Mouse (Mus musculus): ENCODE measurements around the gene Prkcd. TPM values are rescaled to one million over a fixed set of nuclear protein-coding genes. Genes with fewer than 3 reads are reported as not detected.
"Not testable (repeated sequence)": the region's sequence is repeated elsewhere in the genome, so short reads cannot be mapped to it uniquely, and the experiment has no call there.

The Prkcd gene
- polyA plus RNA-seq, 1 experiment: 23.6 TPM

DNA sequence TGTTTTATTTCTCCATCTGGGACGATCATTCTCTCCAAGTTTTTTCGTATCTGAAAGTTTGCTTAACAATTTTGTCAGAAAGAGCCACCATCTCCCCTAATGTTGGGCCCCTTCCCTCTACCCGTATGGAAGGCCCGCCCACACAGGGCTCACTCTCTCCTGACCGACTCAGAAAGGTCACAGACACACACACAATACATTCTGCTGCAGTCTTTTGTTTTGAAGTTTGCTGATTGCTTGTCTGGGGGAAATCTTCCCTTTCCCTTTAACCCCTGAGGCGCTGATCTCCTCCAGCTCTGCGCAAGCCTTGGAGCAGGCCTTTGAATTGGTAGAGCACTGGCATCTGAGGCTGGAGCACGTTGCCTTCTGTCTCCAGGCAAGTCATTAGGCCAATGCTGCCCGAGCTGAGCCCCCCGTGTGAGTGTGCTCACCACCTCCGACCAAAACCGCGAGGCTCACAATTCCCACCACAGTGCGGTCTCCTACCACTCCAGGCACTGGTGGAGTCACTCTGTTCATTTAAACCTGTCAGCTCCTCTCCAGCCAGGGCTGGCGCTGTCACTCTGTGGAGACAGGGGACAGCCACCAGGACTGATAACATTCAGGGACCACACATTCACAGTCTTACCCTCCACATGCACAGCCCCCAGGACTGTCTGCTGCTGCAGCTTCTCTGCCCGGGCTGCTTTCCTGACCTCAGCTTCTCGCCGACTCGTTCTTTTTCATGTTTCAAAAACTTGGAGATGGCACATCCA, 41.3 kb downstream of the Prkcd start:
- Histone ChIP-seq H3K36me3 (ENCODE audit: control insufficient read depth, insufficient read depth) (no peaks in the 10 kb centered on the region), H3ac (ENCODE audit: control insufficient read depth, insufficient read length) (no peak overlapping the region), H3K27me3 (ENCODE audit: control insufficient read depth, insufficient read depth, insufficient read length) (no peaks in the 10 kb centered on the region), H3K79me2 (ENCODE audit: control insufficient read depth, insufficient read depth) (no peaks in the 10 kb centered on the region), H3K4me2 (ENCODE audit: low read depth) (no peak overlapping the region), H3K4me3 (no peak overlapping the region)
- TF ChIP-seq MYOD1 (IDR thresholded peaks at IDR 0.05; ENCODE audit: control insufficient read depth in 1 of 3, insufficient read length in 2 of 3, low read depth in 2 of 3): no peak

DNA sequence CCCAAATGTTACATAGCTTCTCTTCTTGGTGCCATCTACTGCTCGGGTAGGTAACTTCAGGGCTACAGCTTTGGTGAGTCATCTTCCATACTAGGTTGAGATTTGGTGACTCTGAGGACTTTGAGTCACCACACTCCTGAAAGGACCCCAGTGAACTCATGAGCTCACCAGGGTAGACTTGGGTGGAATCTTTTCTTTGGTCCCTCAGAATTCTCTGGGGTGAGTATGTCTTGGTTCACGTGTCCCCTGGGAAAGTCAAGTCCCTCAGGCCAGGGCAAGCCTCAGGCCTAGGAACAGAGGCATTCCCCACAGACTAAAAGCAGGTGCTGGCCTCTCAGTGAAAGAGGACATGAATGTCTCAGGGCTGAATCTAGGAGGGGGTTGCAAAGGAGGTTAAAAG, 41.9 kb downstream of the Prkcd start:
- Histone ChIP-seq H3K27me3 (ENCODE audit: control insufficient read depth, insufficient read depth, insufficient read length) (no peaks in the 10 kb centered on the region), H3K4me3 (no peak overlapping the region), H3K4me2 (ENCODE audit: low read depth) (no peak overlapping the region), H3K79me2 (ENCODE audit: control insufficient read depth, insufficient read depth) (no peaks in the 10 kb centered on the region), H3K36me3 (ENCODE audit: control insufficient read depth, insufficient read depth) (no peaks in the 10 kb centered on the region), H3ac (ENCODE audit: control insufficient read depth, insufficient read length) (no peak overlapping the region)
- TF ChIP-seq E2F4 (IDR thresholded peaks at IDR 0.05; ENCODE audit: insufficient read depth) (no peak), POLR2A (IDR thresholded peaks at IDR 0.05; ENCODE audit: insufficient read length, low read depth) (no peak), MAX (IDR thresholded peaks at IDR 0.05; ENCODE audit: low read depth) (no peak), MYOD1 (IDR thresholded peaks at IDR 0.05; ENCODE audit: control insufficient read depth in 1 of 3, insufficient read length in 2 of 3, low read depth in 2 of 3) (no peak), TCF3 (IDR thresholded peaks at IDR 0.05; ENCODE audit: insufficient read length, low read depth) (no peak), CEBPB (IDR thresholded peaks at IDR 0.05; ENCODE audit: insufficient read depth, poor library complexity, severe bottlenecking) (no peak), SRF (IDR thresholded peaks at IDR 0.05; ENCODE audit: control insufficient read depth, insufficient read length, low read depth) (no peak), POLR2AphosphoS2 (IDR thresholded peaks at IDR 0.05; ENCODE audit: insufficient read length, low read depth) (no peak), USF1 (IDR thresholded peaks at IDR 0.05; ENCODE audit: low read depth) (no peak), REST (IDR thresholded peaks at IDR 0.05; ENCODE audit: insufficient read depth, insufficient read length) (no peak), TCF12 (IDR thresholded peaks at IDR 0.05; ENCODE audit: insufficient read depth, poor library complexity, severe bottlenecking) (no peak), MYOG (IDR thresholded peaks at IDR 0.05; ENCODE audit: control insufficient read depth in 1 of 3, insufficient read depth in 1 of 3, insufficient read length in 2 of 3, low read depth in 2 of 3) (no peak)

DNA sequence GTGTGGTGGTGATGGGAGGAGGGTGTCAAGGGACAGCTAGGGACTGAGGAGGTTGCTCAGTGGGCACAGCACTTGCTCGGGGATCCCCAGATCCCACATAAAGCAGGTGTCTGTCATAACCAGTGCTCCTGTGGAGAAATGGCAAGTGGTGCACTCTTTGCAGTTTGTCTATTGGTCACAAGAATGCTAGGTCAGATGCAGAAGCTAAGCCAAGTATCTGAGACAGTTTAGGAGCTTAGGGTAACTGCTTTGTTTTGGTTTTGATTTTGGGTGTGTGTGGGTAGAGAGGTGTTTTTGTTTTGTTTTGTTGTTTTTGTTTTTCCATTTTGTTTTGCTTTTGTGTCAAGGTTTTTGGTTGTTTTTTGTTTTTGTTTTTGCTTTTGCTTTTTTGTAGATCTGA, 44.8 kb downstream of the Prkcd start:
- Histone ChIP-seq H3K27me3 (ENCODE audit: control insufficient read depth, insufficient read depth, insufficient read length) (no peaks in the 10 kb centered on the region), H3ac (ENCODE audit: control insufficient read depth, insufficient read length) (no peak overlapping the region), H3K79me2 (ENCODE audit: control insufficient read depth, insufficient read depth) (no peaks in the 10 kb centered on the region), H3K4me3 (no peak overlapping the region), H3K4me2 (ENCODE audit: low read depth) (no peak overlapping the region), H3K36me3 (ENCODE audit: control insufficient read depth, insufficient read depth) (no peaks in the 10 kb centered on the region)
- TF ChIP-seq REST (IDR thresholded peaks at IDR 0.05; ENCODE audit: insufficient read depth, insufficient read length): no peak

DNA sequence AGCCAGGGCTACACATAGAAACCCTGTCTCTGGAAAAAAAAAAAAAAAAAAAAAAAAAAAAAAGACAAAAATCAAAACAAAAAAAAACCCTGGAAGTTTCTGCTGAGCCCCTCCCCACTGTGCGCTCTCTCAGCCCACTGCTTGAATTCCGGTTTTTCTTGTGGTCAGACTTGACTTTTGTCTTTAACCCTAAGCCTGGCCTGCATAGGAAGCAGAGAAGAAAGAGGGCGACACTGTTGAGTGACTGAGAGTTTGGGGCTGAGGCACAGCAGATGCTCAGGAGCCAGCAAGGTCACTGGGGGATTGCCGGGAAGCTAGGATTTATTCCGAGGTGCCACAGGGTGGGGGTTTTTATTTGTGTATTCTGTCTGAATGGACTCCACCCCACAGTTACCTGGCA, 46.1 kb downstream of the Prkcd start:
- H3ac ChIP-seq (ENCODE audit: control insufficient read depth, insufficient read length): no peak overlapping the region
- no peaks in the 10 kb centered on the region for H3K79me2 ChIP-seq (ENCODE audit: control insufficient read depth, insufficient read depth)
- no peaks in the 10 kb centered on the region for H3K36me3 ChIP-seq (ENCODE audit: control insufficient read depth, insufficient read depth)
- H3K4me2 ChIP-seq (ENCODE audit: low read depth): no peak overlapping the region
- H3K4me3 ChIP-seq: no peak overlapping the region
- TF ChIP-seq USF1 (IDR thresholded peaks at IDR 0.05; ENCODE audit: low read depth) (no peak), E2F4 (IDR thresholded peaks at IDR 0.05; ENCODE audit: insufficient read depth) (no peak)
- no peaks in the 10 kb centered on the region for H3K27me3 ChIP-seq (ENCODE audit: control insufficient read depth, insufficient read depth, insufficient read length)

DNA sequence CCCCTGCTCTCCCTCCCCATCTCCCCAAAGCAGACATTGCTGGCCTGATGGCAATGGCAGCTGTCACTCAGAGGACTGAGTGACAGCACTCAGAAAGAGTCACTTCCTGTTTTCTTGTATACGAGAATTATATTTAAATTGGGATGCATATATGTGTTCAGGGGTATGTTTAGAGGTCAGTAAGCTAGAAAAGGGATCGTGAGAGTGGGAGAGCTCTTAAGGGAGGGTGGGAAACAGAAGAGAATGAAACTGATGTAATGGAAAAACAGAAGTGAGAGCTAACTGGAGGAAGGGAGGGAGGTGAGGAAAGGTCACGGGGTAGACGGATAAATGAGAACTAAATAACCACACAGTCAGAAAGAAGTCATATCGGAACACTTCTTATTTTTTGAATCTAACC, 46.8 kb downstream of the Prkcd start:
- no peak for TF ChIP-seq SRF (IDR thresholded peaks at IDR 0.05; ENCODE audit: control insufficient read depth, insufficient read length, low read depth)
- no peak for TF ChIP-seq CEBPB (IDR thresholded peaks at IDR 0.05; ENCODE audit: insufficient read depth, poor library complexity, severe bottlenecking)
- Histone ChIP-seq H3K27me3 (ENCODE audit: control insufficient read depth, insufficient read depth, insufficient read length) (no peaks in the 10 kb centered on the region), H3K4me3 (no peak overlapping the region), H3ac (ENCODE audit: control insufficient read depth, insufficient read length) (no peak overlapping the region), H3K79me2 (ENCODE audit: control insufficient read depth, insufficient read depth) (no peaks in the 10 kb centered on the region), H3K4me2 (ENCODE audit: low read depth) (no peak overlapping the region), H3K36me3 (ENCODE audit: control insufficient read depth, insufficient read depth) (no peaks in the 10 kb centered on the region)

DNA sequence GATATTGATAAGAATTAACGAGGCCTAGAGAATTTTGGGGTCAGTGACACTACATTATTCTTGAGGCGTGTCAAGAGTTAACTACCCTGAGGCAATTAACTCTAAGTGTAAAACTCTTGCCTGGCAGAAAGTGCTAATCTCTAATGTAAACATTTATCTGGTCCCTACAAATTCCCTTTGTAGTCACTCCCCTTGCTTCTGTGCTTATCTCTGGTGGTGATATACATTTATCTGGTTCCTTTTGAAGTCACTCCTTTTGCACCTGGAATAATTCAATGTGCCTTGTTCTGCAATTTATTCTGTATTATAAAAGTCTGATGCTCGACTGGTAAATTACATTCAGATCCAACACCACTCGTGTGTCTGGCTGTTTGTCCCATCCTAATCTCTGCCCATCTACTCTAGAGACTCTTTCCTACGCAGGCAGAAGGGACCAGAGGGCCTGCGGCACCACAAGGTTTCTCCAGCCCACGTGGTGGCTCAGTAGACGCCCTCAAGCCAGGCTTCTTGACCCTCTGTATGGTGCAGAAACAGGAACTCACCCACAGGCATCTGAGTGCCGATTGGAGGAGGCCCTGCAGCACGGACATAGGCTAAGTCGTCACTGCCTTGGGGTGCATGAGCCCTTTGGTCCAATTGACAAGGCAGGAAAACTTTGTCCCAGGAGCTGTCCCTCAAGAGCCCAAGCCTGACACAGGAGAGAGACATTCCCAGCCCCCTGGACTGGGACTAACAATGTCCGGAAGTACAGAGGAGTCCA, 48.5 kb downstream of the Prkcd start:
- not testable (repeated sequence) for H3K27me3 ChIP-seq (ENCODE audit: control insufficient read depth, insufficient read depth, insufficient read length); H3ac ChIP-seq (ENCODE audit: control insufficient read depth, insufficient read length); H3K4me3 ChIP-seq; H3K4me2 ChIP-seq (ENCODE audit: low read depth); H3K36me3 ChIP-seq (ENCODE audit: control insufficient read depth, insufficient read depth); H3K79me2 ChIP-seq (ENCODE audit: control insufficient read depth, insufficient read depth)

Measured in myocyte (in vitro differentiated cells).